Mouse (Mus musculus) embryonic facial prominence, embryonic 12.5 days (tissue): ENCODE results near the gene Clstn1. TPM values are rescaled to one million over a fixed set of nuclear protein-coding genes. Genes with fewer than 3 reads are reported as not detected.
"Not testable (repeated sequence)": the region's sequence is repeated elsewhere in the genome, so short reads cannot be mapped to it uniquely, and the experiment has no call there.

Source experiments
- ATAC-seq: fragments of 200-750 bp; cut with Nextera tagmentation; 2 replicates; pipeline ENCODE4 v1.8.0; 2017; ENCODE audit not compliant: insufficient number of reproducible peaks, insufficient read depth, low FRiP score, low TSS enrichment
- H3K27ac ChIP-seq: fragments of 300-500 bp; sonication (generic); 2 replicates; pipeline ENCODE4 v1.5.1; 2016; ENCODE audit warnings: mild to moderate bottlenecking
- H3K27me3 ChIP-seq: fragments of 300-500 bp; sonication (generic); 2 replicates; pipeline ENCODE4 v1.6.1; 2016; ENCODE audit warnings: mild to moderate bottlenecking, moderate library complexity
- H3K36me3 ChIP-seq: fragments of 300-500 bp; sonication (generic); 2 replicates; pipeline ENCODE4 v1.6.1; 2016; ENCODE audit warnings: mild to moderate bottlenecking
- H3K4me1 ChIP-seq: fragments of 300-500 bp; sonication (generic); 2 replicates; pipeline ENCODE4 v1.6.1; 2016
- H3K4me2 ChIP-seq: fragments of 300-500 bp; sonication (generic); replicated peaks from 2 replicates; pipeline ENCODE4 v1.6.1; 2016; ENCODE audit warnings: mild to moderate bottlenecking, moderate library complexity
- H3K4me3 ChIP-seq: fragments of 300-500 bp; sonication (generic); 2 replicates; pipeline ENCODE4 v1.5.1; 2016; ENCODE audit warnings: mild to moderate bottlenecking
- H3K9ac ChIP-seq: fragments of 300-500 bp; sonication (generic); 2 replicates; pipeline ENCODE4 v1.6.1; 2016; ENCODE audit warnings: mild to moderate bottlenecking, moderate library complexity
- H3K9me3 ChIP-seq: fragments of 300-500 bp; sonication (generic); 2 replicates; pipeline ENCODE4 v1.6.1; 2016; ENCODE audit warnings: mild to moderate bottlenecking, moderate library complexity
- WGBS: fragments of 180-500 bp; shearing (Covaris S2); methylation state at CpG from one replicate; pipeline ENCODE4 v1.1.7; 2016; 5-methylcytosine and 5-hydroxymethylcytosine counted together
- polyA plus RNA-seq: library from polyadenylated mRNA; unstranded; fragments of >200 nt; fragmentation: Nextera tagmentation; extraction: Ambion mirVana; gene quantifications from 2 replicates; pipeline ENCODE4 v1.2.1, GENCODE M21; 2016

The Clstn1 gene
- polyA plus RNA-seq, 1 experiment from 2014 or later: 68.1 TPM

- no peak overlapping the region for H3K9ac ChIP-seq
- ATAC-seq: no peak
- H3K9me3 ChIP-seq: no peaks in the 10 kb centered on the region
- no peak overlapping the region for H3K27ac ChIP-seq
- no peaks in the 10 kb centered on the region for H3K27me3 ChIP-seq
- peaks cover 31% of the 10 kb centered on the region for H3K4me1 ChIP-seq
- H3K4me2 ChIP-seq: no peak overlapping the region
- H3K4me3 ChIP-seq: no peak overlapping the region
- WGBS: 72% methylated on average over 1 of the region's 1 CpGs
- no peaks in the 10 kb centered on the region for H3K36me3 ChIP-seq
These were observed 17.6 kb downstream of the Clstn1 start for GRCm38 (mm10) chr4:149603860-149604259.

- Histone ChIP-seq H3K27ac (no peak overlapping the region), H3K4me1 (peaks cover 37% of the 10 kb centered on the region)
- 79% methylated on average over 3 of the region's 3 CpGs for WGBS
These were observed 18.2 kb downstream of the Clstn1 start for GRCm38 (mm10) chr4:149604518-149604917.

GRCm38 (mm10) chr4:149606056-149606455, 19.8 kb downstream of the Clstn1 start:
- WGBS: 77% methylated on average over 18 of the region's 18 CpGs
- H3K4me3 ChIP-seq: no peak overlapping the region
- no peak overlapping the region for H3K9ac ChIP-seq
- ATAC-seq: no peak
- H3K27ac ChIP-seq: no peak overlapping the region
- no peak overlapping the region for H3K4me2 ChIP-seq
- peaks cover 36% of the 10 kb centered on the region for H3K4me1 ChIP-seq
- H3K9me3 ChIP-seq: no peaks in the 10 kb centered on the region
- no peaks in the 10 kb centered on the region for H3K27me3 ChIP-seq
- no peaks in the 10 kb centered on the region for H3K36me3 ChIP-seq

More at GRCm38 (mm10) chr4:149604518-149604917, 18.2 kb downstream of the Clstn1 start:
- H3K4me2 ChIP-seq: no peak overlapping the region
- H3K27me3 ChIP-seq: no peaks in the 10 kb centered on the region
- H3K9me3 ChIP-seq: no peaks in the 10 kb centered on the region
- H3K9ac ChIP-seq: no peak overlapping the region
- no peak overlapping the region for H3K4me3 ChIP-seq
- H3K36me3 ChIP-seq: no peaks in the 10 kb centered on the region
- ATAC-seq: no peak

GRCm38 (mm10) chr4:149606766-149607358, 20.6 kb downstream of the Clstn1 start:
- Histone ChIP-seq H3K36me3 (no peaks in the 10 kb centered on the region), H3K9ac (no peak overlapping the region), H3K4me1 (peaks cover 32% of the 10 kb centered on the region), H3K27ac (no peak overlapping the region), H3K4me3 (no peak overlapping the region), H3K9me3 (no peaks in the 10 kb centered on the region), H3K27me3 (no peaks in the 10 kb centered on the region), H3K4me2 (no peak overlapping the region)
- 50% methylated on average over 15 of the region's 15 CpGs for WGBS
- ATAC-seq: no peak

GRCm38 (mm10) chr4:149607591-149608308, 21.5 kb downstream of the Clstn1 start:
- Histone ChIP-seq H3K9ac (0 out of 2 replicates have a peak overlapping the region, but pooled peaks have one; percentile 7), H3K4me3 (no peak overlapping the region), H3K27ac (no peak overlapping the region), H3K27me3 (no peaks in the 10 kb centered on the region), H3K36me3 (no peaks in the 10 kb centered on the region), H3K4me2 (0 out of 2 replicates have a peak overlapping the region, but pooled peaks have one; percentile 5), H3K4me1 (peaks cover 28% of the 10 kb centered on the region), H3K9me3 (no peaks in the 10 kb centered on the region)
- WGBS: 60% methylated on average over 20 of the region's 20 CpGs
- peak; percentile 44; the same call in 1 of the 2 replicates for ATAC-seq

- Histone ChIP-seq H3K4me1 (peaks cover 28% of the 10 kb centered on the region), H3K9ac (no peak overlapping the region), H3K27me3 (no peaks in the 10 kb centered on the region), H3K27ac (no peak overlapping the region), H3K4me3 (no peak overlapping the region), H3K4me2 (no peak overlapping the region), H3K9me3 (no peaks in the 10 kb centered on the region), H3K36me3 (no peaks in the 10 kb centered on the region)
- 82% methylated on average over 6 of the region's 6 CpGs for WGBS
- ATAC-seq: peak; percentile 23; the same call in 1 of the 2 replicates
These were observed 22.0 kb downstream of the Clstn1 start for GRCm38 (mm10) chr4:149608309-149608638.

- Histone ChIP-seq H3K9me3 (0 out of 2 replicates have a peak, but pooled peaks cover 2% of the 10 kb centered on the region), H3K4me2 (no peak overlapping the region), H3K4me3 (no peak overlapping the region), H3K36me3 (no peaks in the 10 kb centered on the region), H3K27ac (no peak overlapping the region), H3K9ac (no peak overlapping the region), H3K4me1 (peaks cover 28% of the 10 kb centered on the region), H3K27me3 (no peaks in the 10 kb centered on the region)
- no peak for ATAC-seq
- WGBS: 74% methylated on average over 8 of the region's 8 CpGs
These were observed 23.2 kb downstream of the Clstn1 start for GRCm38 (mm10) chr4:149609256-149610025.

GRCm38 (mm10) chr4:149611376-149612044, 25.2 kb downstream of the Clstn1 start:
- 0 out of 2 replicates have a peak, but pooled peaks cover 2% of the 10 kb centered on the region for H3K9me3 ChIP-seq
- H3K4me3 ChIP-seq: no peak overlapping the region
- no peak for ATAC-seq
- no peaks in the 10 kb centered on the region for H3K27me3 ChIP-seq
- H3K4me1 ChIP-seq: peaks cover 25% of the 10 kb centered on the region
- no peak overlapping the region for H3K9ac ChIP-seq
- peaks cover 11% of the 10 kb centered on the region for H3K36me3 ChIP-seq
- WGBS: 47% methylated on average over 10 of the region's 10 CpGs
- no peak overlapping the region for H3K27ac ChIP-seq
- no peak overlapping the region for H3K4me2 ChIP-seq

- Histone ChIP-seq H3K4me1 (peaks cover 11% of the 10 kb centered on the region; the same call in 1 of the 2 replicates), H3K36me3 (peaks cover 17% of the 10 kb centered on the region)
- not testable (repeated sequence) for H3K4me2 ChIP-seq, H3K9ac ChIP-seq, H3K27ac ChIP-seq, H3K9me3 ChIP-seq, H3K4me3 ChIP-seq, ATAC-seq, H3K27me3 ChIP-seq
- WGBS: 73% methylated on average over 6 of the region's 6 CpGs
These were observed 27.2 kb downstream of the Clstn1 start for GRCm38 (mm10) chr4:149613497-149613896.

- ATAC-seq: no peak
- Histone ChIP-seq H3K4me3 (no peak overlapping the region), H3K4me1 (no peaks in the 10 kb centered on the region), H3K27me3 (no peaks in the 10 kb centered on the region), H3K9me3 (0 out of 2 replicates have a peak, but pooled peaks cover 2% of the 10 kb centered on the region), H3K4me2 (no peak overlapping the region), H3K27ac (no peak overlapping the region), H3K36me3 (peaks cover 17% of the 10 kb centered on the region), H3K9ac (no peak overlapping the region)
- WGBS: 97% methylated on average over 3 of the region's 3 CpGs
These were observed 28.6 kb downstream of the Clstn1 start for GRCm38 (mm10) chr4:149614869-149615268.

GRCm38 (mm10) chr4:149616999-149617398, 30.7 kb downstream of the Clstn1 start:
- not testable (repeated sequence) for H3K4me3 ChIP-seq, H3K9me3 ChIP-seq, ATAC-seq, H3K4me1 ChIP-seq, H3K27ac ChIP-seq, H3K4me2 ChIP-seq, H3K27me3 ChIP-seq, H3K9ac ChIP-seq
- peaks cover 17% of the 10 kb centered on the region for H3K36me3 ChIP-seq
- 78% methylated on average over 3 of the region's 3 CpGs for WGBS
